Mouse (Mus musculus) midbrain, embryonic 11.5 days (tissue): ENCODE data around the gene Jazf1. TPM values are rescaled to one million over a fixed set of nuclear protein-coding genes. Genes with fewer than 3 reads are reported as not detected.

ENCODE experiments used
- ATAC-seq: fragments of 200-750 bp; cut with Nextera tagmentation; 2 replicates; pipeline ENCODE4 v1.8.0; 2017; ENCODE audit warnings: moderate TSS enrichment, moderate library complexity; ENCODE audit not compliant: low FRiP score
- DNase-seq: peaks from one replicate; pipeline ENCODE4 v3.0.0; 2015; ENCODE audit warnings: low spot score; ENCODE audit errors: missing footprints
- H3K27ac ChIP-seq: fragments of 300-500 bp; sonication (generic); 2 replicates; pipeline ENCODE4 v1.5.1; 2014; ENCODE audit warnings: low read depth, low read length
- H3K27me3 ChIP-seq: fragments of 300-500 bp; sonication (generic); 2 replicates; pipeline ENCODE4 v1.6.1; 2014; ENCODE audit warnings: mild to moderate bottlenecking, low read length, moderate library complexity, mixed read lengths; ENCODE audit not compliant: control insufficient read depth, insufficient read depth
- H3K36me3 ChIP-seq: fragments of 300-500 bp; sonication (generic); 2 replicates; pipeline ENCODE4 v1.6.1; 2014; ENCODE audit warnings: mild to moderate bottlenecking, low read length, moderate library complexity, mixed read lengths; ENCODE audit not compliant: control insufficient read depth, insufficient read depth
- H3K4me1 ChIP-seq: fragments of 300-500 bp; sonication (generic); 2 replicates; pipeline ENCODE4 v1.6.1; 2014; ENCODE audit warnings: low read length; ENCODE audit not compliant: control insufficient read depth, insufficient read depth
- H3K4me2 ChIP-seq: fragments of 300-500 bp; sonication (generic); 2 replicates; pipeline ENCODE4 v1.6.1; 2014; ENCODE audit warnings: mild to moderate bottlenecking, moderate library complexity
- H3K4me3 ChIP-seq: fragments of 300-500 bp; sonication (generic); 2 replicates; pipeline ENCODE4 v1.5.1; 2014; ENCODE audit warnings: low read depth, low read length
- H3K9ac ChIP-seq: fragments of 300-500 bp; sonication (generic); 2 replicates; pipeline ENCODE4 v1.6.1; 2014; ENCODE audit warnings: low read length
- H3K9me3 ChIP-seq: fragments of 300-500 bp; sonication (generic); 2 replicates; pipeline ENCODE4 v1.6.1; 2016; ENCODE audit warnings: low read length; ENCODE audit not compliant: control insufficient read depth
- WGBS: fragments of 180-500 bp; shearing (Covaris S2); extraction: QIAGEN DNeasy Blood & Tissue Kit; methylation state at CpG from one replicate; pipeline ENCODE4 v1.1.7; 2014; 5-methylcytosine and 5-hydroxymethylcytosine counted together
- polyA plus RNA-seq: library from polyadenylated mRNA; unstranded; fragments of >200 nt; fragmentation: Nextera tagmentation; extraction: Ambion mirVana; gene quantifications from 2 replicates; pipeline ENCODE4 v1.2.1, GENCODE M21; 2014

Gene Jazf1
- polyA plus RNA-seq, 1 experiment from 2014 or later: 7.1 TPM

- WGBS: 59% methylated on average over 2 of the region's 2 CpGs
- Histone ChIP-seq H3K4me3 (no peak overlapping the region), H3K9ac (no peak overlapping the region), H3K4me2 (no peak overlapping the region), H3K27me3 (no peaks in the 10 kb centered on the region), H3K9me3 (no peaks in the 10 kb centered on the region), H3K27ac (no peak overlapping the region), H3K36me3 (no peaks in the 10 kb centered on the region), H3K4me1 (no peaks in the 10 kb centered on the region)
- ATAC-seq (no peak), DNase-seq (no peak)
These were observed 47.4 kb downstream of the Jazf1 start for GRCm38 (mm10) chr6:53021081-53021480.

- no peaks in the 10 kb centered on the region for H3K27me3 ChIP-seq
- DNase-seq: no peak
- H3K4me1 ChIP-seq: no peaks in the 10 kb centered on the region
- no peak overlapping the region for H3K27ac ChIP-seq
- ATAC-seq: no peak
- H3K36me3 ChIP-seq: no peaks in the 10 kb centered on the region
- WGBS: 46% methylated on average over 4 of the region's 4 CpGs
- H3K9ac ChIP-seq: no peak overlapping the region
- H3K9me3 ChIP-seq: no peaks in the 10 kb centered on the region
- no peak overlapping the region for H3K4me3 ChIP-seq
- no peak overlapping the region for H3K4me2 ChIP-seq
These were observed 50.9 kb downstream of the Jazf1 start for GRCm38 (mm10) chr6:53017357-53018205.

- DNase-seq: no peak
These were observed 53.7 kb downstream of the Jazf1 start for GRCm38 (mm10) chr6:53014460-53015455.

GRCm38 (mm10) chr6:53010286-53010685, 58.1 kb downstream of the Jazf1 start:
- Histone ChIP-seq H3K27ac (no peak overlapping the region), H3K27me3 (no peaks in the 10 kb centered on the region), H3K9me3 (no peaks in the 10 kb centered on the region), H3K36me3 (no peaks in the 10 kb centered on the region), H3K4me2 (no peak overlapping the region), H3K4me3 (no peak overlapping the region), H3K4me1 (no peaks in the 10 kb centered on the region), H3K9ac (no peak overlapping the region)
- WGBS: 96% methylated on average over 2 of the region's 2 CpGs
- ATAC-seq (no peak), DNase-seq (no peak)

More at GRCm38 (mm10) chr6:53014460-53015455, 53.7 kb downstream of the Jazf1 start:
- no peaks in the 10 kb centered on the region for H3K4me1 ChIP-seq
- no peak overlapping the region for H3K9ac ChIP-seq
- 86% methylated on average over 9 of the region's 9 CpGs for WGBS
- H3K4me3 ChIP-seq: no peak overlapping the region
- no peak overlapping the region for H3K27ac ChIP-seq
- no peaks in the 10 kb centered on the region for H3K9me3 ChIP-seq
- ATAC-seq: no peak
- H3K36me3 ChIP-seq: no peaks in the 10 kb centered on the region
- H3K27me3 ChIP-seq: no peaks in the 10 kb centered on the region
- H3K4me2 ChIP-seq: no peak overlapping the region

GRCm38 (mm10) chr6:53006032-53006431, 62.4 kb downstream of the Jazf1 start:
- no peak overlapping the region for H3K27ac ChIP-seq
- WGBS: 69% methylated on average over 3 of the region's 3 CpGs
- no peaks in the 10 kb centered on the region for H3K27me3 ChIP-seq
- no peaks in the 10 kb centered on the region for H3K4me1 ChIP-seq
- no peaks in the 10 kb centered on the region for H3K9me3 ChIP-seq
- no peak for ATAC-seq
- H3K4me2 ChIP-seq: no peak overlapping the region
- no peak for DNase-seq
- no peaks in the 10 kb centered on the region for H3K36me3 ChIP-seq
- no peak overlapping the region for H3K9ac ChIP-seq
- H3K4me3 ChIP-seq: no peak overlapping the region

- Histone ChIP-seq H3K4me2 (no peak overlapping the region), H3K36me3 (no peaks in the 10 kb centered on the region), H3K9me3 (no peaks in the 10 kb centered on the region), H3K4me1 (no peaks in the 10 kb centered on the region), H3K4me3 (no peak overlapping the region), H3K9ac (no peak overlapping the region), H3K27ac (no peak overlapping the region), H3K27me3 (no peaks in the 10 kb centered on the region)
- ATAC-seq (no peak), DNase-seq (no peak)
- WGBS: 95% methylated on average over 2 of the region's 2 CpGs
These were observed 62.9 kb downstream of the Jazf1 start for GRCm38 (mm10) chr6:53005544-53005943.

- no peak overlapping the region for H3K27ac ChIP-seq
- no peak overlapping the region for H3K4me3 ChIP-seq
- no peak overlapping the region for H3K9ac ChIP-seq
- no peaks in the 10 kb centered on the region for H3K36me3 ChIP-seq
- no peaks in the 10 kb centered on the region for H3K4me1 ChIP-seq
- H3K27me3 ChIP-seq: no peaks in the 10 kb centered on the region
- no peak overlapping the region for H3K4me2 ChIP-seq
- 88% methylated on average over 8 of the region's 8 CpGs for WGBS
- no peaks in the 10 kb centered on the region for H3K9me3 ChIP-seq
- DNase-seq (no peak), ATAC-seq (no peak)
These were observed 77.6 kb downstream of the Jazf1 start for GRCm38 (mm10) chr6:52990816-52991215.

- DNase-seq (no peak), ATAC-seq (no peak)
- H3K4me2 ChIP-seq: no peak overlapping the region
- H3K9me3 ChIP-seq: no peaks in the 10 kb centered on the region
- H3K9ac ChIP-seq: no peak overlapping the region
- no peaks in the 10 kb centered on the region for H3K4me1 ChIP-seq
- H3K27ac ChIP-seq: no peak overlapping the region
- H3K36me3 ChIP-seq: no peaks in the 10 kb centered on the region
- H3K27me3 ChIP-seq: no peaks in the 10 kb centered on the region
- H3K4me3 ChIP-seq: no peak overlapping the region
- 80% methylated on average over 6 of the region's 6 CpGs for WGBS
These were observed 80.4 kb downstream of the Jazf1 start for GRCm38 (mm10) chr6:52987905-52988640.
